Mouse (Mus musculus) liver, embryonic 11.5 days (tissue): ENCODE measurements around the gene Fitm2. TPM values are rescaled to one million over a fixed set of nuclear protein-coding genes. Genes with fewer than 3 reads are reported as not detected.
A peak's percentile ranks its signal among the peaks of the same experiment; 100 is the strongest.

Experiments used
- ATAC-seq: fragments of 200-750 bp; cut with Nextera tagmentation; replicated peaks from 2 replicates; pipeline ENCODE4 v1.8.0; 2017; ENCODE audit warnings: moderate number of reproducible peaks, mild to moderate bottlenecking, moderate TSS enrichment, moderate library complexity; ENCODE audit not compliant: low FRiP score
- DNase-seq: peaks from one replicate; pipeline ENCODE4 v3.0.0-alpha.2; 2017; ENCODE audit warnings: low spot score
- H3K27ac ChIP-seq: fragments of 300-500 bp; sonication (generic); 2 replicates; pipeline ENCODE4 v1.5.1; 2014; ENCODE audit warnings: mild to moderate bottlenecking, low read depth, low read length, control low read depth
- H3K27me3 ChIP-seq: fragments of 300-500 bp; sonication (generic); replicated peaks from 2 replicates; pipeline ENCODE4 v1.6.1; 2014; ENCODE audit warnings: low read length, mixed read lengths; ENCODE audit not compliant: control insufficient read depth, insufficient read depth
- H3K36me3 ChIP-seq: fragments of 300-500 bp; sonication (generic); 2 replicates; pipeline ENCODE4 v1.6.1; 2014; ENCODE audit warnings: mild to moderate bottlenecking, low read length, moderate library complexity, mixed read lengths; ENCODE audit not compliant: control insufficient read depth, insufficient read depth
- H3K4me1 ChIP-seq: fragments of 300-500 bp; sonication (generic); replicated peaks from 2 replicates; pipeline ENCODE4 v1.6.1; 2014; ENCODE audit warnings: low read length, mixed read lengths; ENCODE audit not compliant: control insufficient read depth, insufficient read depth
- H3K4me2 ChIP-seq: fragments of 300-500 bp; sonication (generic); 2 replicates; pipeline ENCODE4 v1.6.1; 2014; ENCODE audit warnings: mild to moderate bottlenecking, control low read depth, moderate library complexity
- H3K4me3 ChIP-seq: fragments of 300-500 bp; sonication (generic); 2 replicates; pipeline ENCODE4 v1.5.1; 2014; ENCODE audit warnings: low read depth, low read length, control low read depth
- H3K9ac ChIP-seq: fragments of 300-500 bp; sonication (generic); 2 replicates; pipeline ENCODE4 v1.6.1; 2014; ENCODE audit warnings: low read depth, low read length, control low read depth
- H3K9me3 ChIP-seq: fragments of 300-500 bp; sonication (generic); 2 replicates; pipeline ENCODE4 v1.6.1; 2016; ENCODE audit warnings: low read length, inconsistent platforms, mixed read lengths; ENCODE audit not compliant: control insufficient read depth
- WGBS: fragments of 180-500 bp; shearing (Covaris S2); extraction: QIAGEN DNeasy Blood & Tissue Kit; methylation state at CpG from one replicate; pipeline ENCODE4 v1.1.7; 2014; 5-methylcytosine and 5-hydroxymethylcytosine counted together
- polyA plus RNA-seq: library from polyadenylated mRNA; unstranded; fragments of >200 nt; fragmentation: Nextera tagmentation; extraction: Ambion mirVana; gene quantifications from 2 replicates; pipeline ENCODE4 v1.2.1, GENCODE M21; 2014

Fitm2 gene
- polyA plus RNA-seq, 1 experiment from 2014 or later, result 9.0 TPM

- H3K9me3 ChIP-seq, result no peaks in the 10 kb centered on the region
- no peaks in the 10 kb centered on the region for H3K27me3 ChIP-seq
- WGBS, result 92% methylated on average over 17 of the region's 17 CpGs
- H3K4me2 ChIP-seq, result no peak overlapping the region
- no peak overlapping the region for H3K27ac ChIP-seq
- H3K4me3 ChIP-seq, result no peak overlapping the region
- no peak for ATAC-seq
- H3K9ac ChIP-seq, result no peak overlapping the region
- no peaks in the 10 kb centered on the region for H3K36me3 ChIP-seq
- no peaks in the 10 kb centered on the region for H3K4me1 ChIP-seq
- DNase-seq, result no peak
Measured at GRCm38 (mm10) chr2:163490656-163491055, 18.2 kb upstream of the Fitm2 start.

DNA sequence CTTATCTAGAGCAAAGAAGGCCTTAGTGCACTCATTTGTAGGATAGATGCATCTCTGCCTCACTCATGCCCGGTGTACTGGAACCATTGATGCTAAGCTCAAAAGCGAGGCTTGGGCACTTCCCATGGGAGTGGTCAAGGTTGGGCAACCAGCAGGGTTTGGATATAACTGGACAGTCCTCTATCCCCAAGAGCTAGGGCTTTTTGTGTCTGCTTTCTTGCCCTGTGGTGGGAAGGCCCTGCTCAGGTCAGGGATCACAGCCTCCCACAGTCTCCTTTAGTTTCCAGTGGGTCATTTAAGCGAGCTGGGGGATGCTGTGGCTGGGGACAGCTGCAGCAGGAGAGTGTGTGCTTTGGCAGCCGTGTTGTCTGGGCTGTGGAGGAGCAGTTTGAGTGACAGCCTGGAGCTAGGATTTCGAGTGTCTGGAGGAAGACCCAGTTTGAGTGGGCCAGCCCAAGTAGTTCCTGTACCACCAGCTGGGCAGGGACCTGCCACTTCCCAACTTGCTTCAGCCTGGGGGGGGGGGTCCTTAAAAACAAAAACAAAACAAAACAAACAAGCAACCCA lies 17.4 kb upstream of the Fitm2 start:
- DNase-seq, result no peak
- Histone ChIP-seq H3K4me1 (no peaks in the 10 kb centered on the region), H3K9ac (no peak overlapping the region), H3K36me3 (no peaks in the 10 kb centered on the region), H3K27ac (no peak overlapping the region), H3K27me3 (no peaks in the 10 kb centered on the region), H3K9me3 (no peaks in the 10 kb centered on the region), H3K4me3 (no peak overlapping the region), H3K4me2 (no peak overlapping the region)
- no peak for ATAC-seq
- 48% methylated on average over 5 of the region's 5 CpGs for WGBS

DNA sequence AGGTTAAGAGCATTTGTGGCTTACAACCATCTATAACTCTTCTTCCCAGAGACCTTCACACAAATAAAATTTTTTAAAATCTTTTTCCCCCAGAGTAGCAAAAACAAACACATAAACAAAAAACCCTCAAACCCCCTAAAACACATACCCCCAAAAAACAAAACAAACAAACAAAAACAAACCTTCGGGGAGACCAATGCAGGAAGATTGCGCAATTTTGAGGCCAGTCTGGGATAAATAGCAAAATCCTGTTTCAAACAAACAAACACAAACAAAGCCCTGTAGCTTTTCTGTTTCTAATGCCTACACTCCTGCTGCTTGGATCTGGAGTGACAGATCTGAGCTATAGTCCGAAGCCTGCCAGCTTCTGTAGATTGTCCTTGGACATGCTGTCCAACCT lies 14.9 kb upstream of the Fitm2 start:
- Histone ChIP-seq H3K9ac (no peak overlapping the region), H3K4me3 (no peak overlapping the region), H3K9me3 (no peaks in the 10 kb centered on the region), H3K4me1 (no peaks in the 10 kb centered on the region), H3K36me3 (no peaks in the 10 kb centered on the region), H3K4me2 (no peak overlapping the region), H3K27ac (no peak overlapping the region), H3K27me3 (0 out of 2 replicates have a peak, but pooled peaks cover 5% of the 10 kb centered on the region)
- no peak for ATAC-seq
- 69% methylated on average over 3 of the region's 3 CpGs for WGBS
- DNase-seq, result no peak

- 5% methylated on average over 21 of the region's 21 CpGs for WGBS
- H3K9ac ChIP-seq, result no peak overlapping the region
- no peaks in the 10 kb centered on the region for H3K9me3 ChIP-seq
- H3K27ac ChIP-seq, result no peak overlapping the region
- no peak for DNase-seq
- H3K4me3 ChIP-seq, result 0 out of 2 replicates have a peak overlapping the region, but pooled peaks have one; percentile 13
- no peaks in the 10 kb centered on the region for H3K4me1 ChIP-seq
- ATAC-seq, result peak; percentile 41
- peaks cover 29% of the 10 kb centered on the region for H3K27me3 ChIP-seq
- H3K36me3 ChIP-seq, result no peaks in the 10 kb centered on the region
- H3K4me2 ChIP-seq, result peak overlapping the region; percentile 55
Measured at GRCm38 (mm10) chr2:163481539-163482029, 9.2 kb upstream of the Fitm2 start.

DNA sequence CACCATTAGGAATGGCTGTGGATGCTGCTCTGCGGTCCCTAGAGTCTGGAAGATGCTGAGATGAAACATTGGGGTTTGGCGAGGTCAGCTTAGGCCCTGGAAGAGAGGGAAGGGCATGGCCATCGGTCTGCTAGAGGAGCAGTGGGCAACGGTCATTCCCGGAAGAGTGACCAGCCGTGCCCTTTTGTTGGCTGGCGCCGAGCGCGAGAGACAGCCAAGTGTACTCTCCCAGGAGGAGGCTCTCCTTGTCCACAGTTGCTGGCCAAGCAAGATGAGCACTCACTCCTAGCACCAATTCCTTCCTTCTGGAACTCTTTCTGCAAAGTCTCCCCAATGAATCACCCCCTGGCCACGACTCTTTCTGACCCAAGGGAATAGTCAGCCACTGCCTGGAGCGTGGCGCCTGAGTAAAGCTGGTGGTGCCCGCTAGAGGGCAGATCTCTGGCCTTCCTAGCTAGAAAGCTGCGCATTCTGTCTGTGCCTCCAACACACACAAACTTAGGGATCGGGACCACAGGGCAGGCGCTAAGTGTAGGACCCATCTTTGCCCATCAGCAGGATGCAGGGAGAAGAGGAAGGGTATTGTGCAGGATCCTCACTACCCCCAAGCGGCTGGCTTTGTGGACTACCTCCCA lies 7.9 kb upstream of the Fitm2 start:
- Histone ChIP-seq H3K9ac (no peak overlapping the region), H3K4me1 (no peaks in the 10 kb centered on the region), H3K4me2 (no peak overlapping the region), H3K27me3 (peaks cover 29% of the 10 kb centered on the region), H3K9me3 (no peaks in the 10 kb centered on the region), H3K27ac (no peak overlapping the region), H3K4me3 (no peak overlapping the region), H3K36me3 (no peaks in the 10 kb centered on the region)
- DNase-seq (no peak), ATAC-seq (no peak)
- 54% methylated on average over 18 of the region's 18 CpGs for WGBS

DNA sequence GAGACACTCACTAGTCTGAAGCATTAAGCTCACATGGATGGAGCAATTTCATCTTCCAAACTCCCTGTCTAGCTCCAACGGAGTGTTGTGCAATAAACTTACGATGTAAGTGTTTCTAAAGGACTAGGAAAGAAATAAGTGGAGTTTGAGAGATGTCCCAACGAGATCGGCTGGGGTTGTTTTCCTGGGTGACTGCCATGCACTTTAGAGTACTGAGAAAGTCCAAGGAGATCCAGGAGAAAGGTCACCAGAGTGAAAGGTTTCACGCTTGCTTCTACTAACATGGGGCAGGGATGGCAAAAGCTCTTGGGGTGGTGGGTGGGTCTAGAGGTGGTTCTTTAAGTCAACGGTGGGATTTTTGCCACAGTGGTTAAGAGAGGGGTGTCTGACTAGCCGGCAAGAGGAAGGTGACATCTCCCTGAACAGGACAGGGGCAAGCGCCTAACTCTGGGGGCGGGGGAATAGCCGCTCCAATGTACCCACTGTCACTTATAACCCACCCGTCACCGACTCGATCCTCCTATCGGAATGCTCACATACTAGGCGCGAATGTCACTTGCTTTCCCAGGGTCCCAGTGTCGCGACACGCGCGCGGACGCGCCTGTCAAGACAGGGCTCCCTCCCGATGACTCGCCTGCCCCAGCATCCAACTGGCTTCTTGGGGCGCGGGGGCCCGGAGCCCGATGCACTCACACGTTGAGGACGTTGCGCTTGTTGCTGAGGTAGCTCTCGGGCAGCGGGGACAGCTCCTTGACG lies 541 bp downstream of the Fitm2 start:
- Histone ChIP-seq H3K4me1 (peaks cover 3% of the 10 kb centered on the region; the same call in 1 of the 2 replicates), H3K27ac (peak overlapping the region; percentile 52)
- 6% methylated on average over 36 of the region's 36 CpGs for WGBS

DNA sequence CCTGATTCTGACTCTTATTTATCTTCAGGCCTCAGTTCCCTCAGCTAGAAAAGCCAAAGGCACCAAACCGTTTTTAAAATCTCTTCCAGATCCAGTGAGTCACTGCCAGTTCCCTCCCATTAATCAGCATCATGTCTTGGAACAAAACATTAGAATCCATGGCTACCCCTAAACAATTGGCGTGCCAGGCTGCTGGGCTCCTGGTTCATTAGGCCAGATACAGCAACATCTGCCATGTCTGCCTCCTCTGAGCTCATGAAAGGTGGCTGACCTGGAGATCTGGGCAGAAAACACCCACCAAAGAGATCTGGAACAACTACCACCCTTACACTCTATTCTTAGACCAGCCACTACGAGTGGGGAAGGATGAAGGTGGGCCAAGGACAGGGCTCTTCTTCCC lies 1.3 kb downstream of the Fitm2 start:
- peaks cover 3% of the 10 kb centered on the region; the same call in 1 of the 2 replicates for H3K4me1 ChIP-seq
- DNase-seq, result no peak
- H3K27ac ChIP-seq, result no peak overlapping the region
- 70% methylated on average over 3 of the region's 3 CpGs for WGBS
- peak overlapping the region; percentile 90 for H3K9ac ChIP-seq
- peaks cover 5% of the 10 kb centered on the region; the same call in 1 of the 2 replicates for H3K36me3 ChIP-seq
- H3K4me3 ChIP-seq, result peak overlapping the region; percentile 89
- peak overlapping the region; percentile 91 for H3K4me2 ChIP-seq
- H3K9me3 ChIP-seq, result no peaks in the 10 kb centered on the region
- no peak for ATAC-seq
- no peaks in the 10 kb centered on the region for H3K27me3 ChIP-seq

More for the DNA sequence above, 541 bp downstream of the Fitm2 start:
- ATAC-seq (peak; percentile 81), DNase-seq (no peak)
- peak overlapping the region; percentile 90 for H3K9ac ChIP-seq
- H3K36me3 ChIP-seq, result peaks cover 5% of the 10 kb centered on the region; the same call in 1 of the 2 replicates
- peak overlapping the region; percentile 89 for H3K4me3 ChIP-seq
- no peaks in the 10 kb centered on the region for H3K9me3 ChIP-seq
- H3K4me2 ChIP-seq, result peak overlapping the region; percentile 91
- H3K27me3 ChIP-seq, result no peaks in the 10 kb centered on the region

DNA sequence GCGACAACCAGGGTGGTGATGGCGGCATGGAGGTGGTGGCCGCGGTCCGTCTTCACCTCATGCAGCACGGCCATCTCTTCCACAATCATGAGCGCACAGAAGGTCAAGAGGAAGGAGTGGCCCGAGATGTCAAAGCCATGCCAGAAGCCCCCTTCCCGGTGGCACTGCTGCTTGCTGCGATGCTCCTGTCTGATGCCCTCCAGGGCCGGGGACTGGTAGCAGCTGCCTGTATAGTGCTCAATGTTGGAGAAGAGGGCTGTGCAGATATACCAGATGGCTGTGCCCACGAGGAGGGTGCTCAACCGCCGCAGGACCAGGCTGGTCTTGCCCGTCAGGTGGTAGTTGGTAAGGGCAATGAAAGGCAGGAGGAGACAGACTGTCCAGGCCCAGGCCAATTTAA lies 2.7 kb downstream of the Fitm2 start:
- no peak overlapping the region for H3K4me2 ChIP-seq
- H3K27ac ChIP-seq, result no peak overlapping the region
- H3K9ac ChIP-seq, result no peak overlapping the region
- 91% methylated on average over 15 of the region's 15 CpGs for WGBS
- no peaks in the 10 kb centered on the region for H3K27me3 ChIP-seq
- peaks cover 3% of the 10 kb centered on the region; the same call in 1 of the 2 replicates for H3K4me1 ChIP-seq
- H3K4me3 ChIP-seq, result no peak overlapping the region
- ATAC-seq (no peak), DNase-seq (no peak)
- peaks cover 5% of the 10 kb centered on the region; the same call in 1 of the 2 replicates for H3K36me3 ChIP-seq
- no peaks in the 10 kb centered on the region for H3K9me3 ChIP-seq
